Mouse (Mus musculus) neural tube, embryonic 13.5 days (tissue): ENCODE measurements around the gene Cdc6. TPM values are rescaled to one million over a fixed set of nuclear protein-coding genes. Genes with fewer than 3 reads are reported as not detected.

Experiments
- ATAC-seq: fragments of 200-750 bp; cut with Nextera tagmentation; 2 replicates; pipeline ENCODE4 v1.8.0; 2017; ENCODE audit warnings: low read depth, mild to moderate bottlenecking, moderate TSS enrichment, moderate library complexity
- H3K27ac ChIP-seq: fragments of 300-500 bp; sonication (generic); replicated peaks from 2 replicates; pipeline ENCODE4 v1.5.1; 2015; ENCODE audit warnings: moderate library complexity, mild to moderate bottlenecking, inconsistent platforms
- H3K27me3 ChIP-seq: fragments of 300-500 bp; sonication (generic); 2 replicates; pipeline ENCODE4 v1.6.1; 2015; ENCODE audit warnings: mild to moderate bottlenecking, inconsistent platforms
- H3K36me3 ChIP-seq: fragments of 300-500 bp; sonication (generic); 2 replicates; pipeline ENCODE4 v1.6.1; 2015; ENCODE audit warnings: mild to moderate bottlenecking, inconsistent platforms
- H3K4me1 ChIP-seq: fragments of 300-500 bp; sonication (generic); replicated peaks from 2 replicates; pipeline ENCODE4 v1.6.1; 2015; ENCODE audit warnings: inconsistent platforms
- H3K4me2 ChIP-seq: fragments of 300-500 bp; sonication (generic); 2 replicates; pipeline ENCODE4 v1.6.1; 2015; ENCODE audit warnings: inconsistent platforms, mild to moderate bottlenecking, moderate library complexity
- H3K4me3 ChIP-seq: fragments of 300-500 bp; sonication (generic); 2 replicates; pipeline ENCODE4 v1.5.1; 2015; ENCODE audit warnings: mild to moderate bottlenecking, inconsistent platforms
- H3K9ac ChIP-seq: fragments of 300-500 bp; sonication (generic); 2 replicates; pipeline ENCODE4 v1.6.1; 2015; ENCODE audit warnings: moderate library complexity, mild to moderate bottlenecking, inconsistent platforms
- H3K9me3 ChIP-seq: fragments of 300-500 bp; sonication (generic); 2 replicates; pipeline ENCODE4 v1.6.1; 2016; ENCODE audit warnings: inconsistent platforms
- WGBS: fragments of 180-500 bp; shearing (Covaris S2); methylation state at CpG from one replicate; pipeline ENCODE4 v1.1.7; 2015; 5-methylcytosine and 5-hydroxymethylcytosine counted together
- polyA plus RNA-seq: library from polyadenylated mRNA; unstranded; fragments of >200 nt; fragmentation: Nextera tagmentation; extraction: Ambion mirVana; gene quantifications from 2 replicates; pipeline ENCODE4 v1.2.1, GENCODE M21; 2015

Gene Cdc6
- polyA plus RNA-seq, 1 experiment from 2014 or later, result 4.2 TPM

GRCm38 (mm10) chr11:98934367-98934766 is 26.8 kb downstream of the Cdc6 start:
- H3K9ac ChIP-seq, result no peak overlapping the region
- no peaks in the 10 kb centered on the region for H3K36me3 ChIP-seq
- ATAC-seq, result no peak
- H3K4me3 ChIP-seq, result no peak overlapping the region
- H3K4me2 ChIP-seq, result no peak overlapping the region
- H3K9me3 ChIP-seq, result no peaks in the 10 kb centered on the region
- peaks cover 76% of the 10 kb centered on the region for H3K4me1 ChIP-seq
- WGBS, result 87% methylated on average over 3 of the region's 3 CpGs
- H3K27me3 ChIP-seq, result no peaks in the 10 kb centered on the region
- no peak overlapping the region for H3K27ac ChIP-seq

- ATAC-seq, result no peak
- H3K4me2 ChIP-seq, result no peak overlapping the region
Observed at GRCm38 (mm10) chr11:98935123-98935522, 27.5 kb downstream of the Cdc6 start.

GRCm38 (mm10) chr11:98936170-98936569 is 28.6 kb downstream of the Cdc6 start:
- H3K36me3 ChIP-seq, result no peaks in the 10 kb centered on the region
- H3K9me3 ChIP-seq, result no peaks in the 10 kb centered on the region
- peaks cover 76% of the 10 kb centered on the region for H3K4me1 ChIP-seq
- peak overlapping the region; percentile 87 for H3K4me2 ChIP-seq
- H3K4me3 ChIP-seq, result peak overlapping the region; percentile 57
- peak overlapping the region; percentile 71 for H3K9ac ChIP-seq
- peak overlapping the region; percentile 70 for H3K27ac ChIP-seq
- ATAC-seq, result no peak
- WGBS, result 2% methylated on average over 29 of the region's 29 CpGs
- H3K27me3 ChIP-seq, result no peaks in the 10 kb centered on the region

More at GRCm38 (mm10) chr11:98935123-98935522, 27.5 kb downstream of the Cdc6 start:
- Histone ChIP-seq H3K27me3 (no peaks in the 10 kb centered on the region), H3K27ac (no peak overlapping the region), H3K4me3 (no peak overlapping the region), H3K9me3 (no peaks in the 10 kb centered on the region), H3K4me1 (peaks cover 76% of the 10 kb centered on the region), H3K9ac (no peak overlapping the region), H3K36me3 (no peaks in the 10 kb centered on the region)
- 92% methylated on average over 3 of the region's 3 CpGs for WGBS

DNA sequence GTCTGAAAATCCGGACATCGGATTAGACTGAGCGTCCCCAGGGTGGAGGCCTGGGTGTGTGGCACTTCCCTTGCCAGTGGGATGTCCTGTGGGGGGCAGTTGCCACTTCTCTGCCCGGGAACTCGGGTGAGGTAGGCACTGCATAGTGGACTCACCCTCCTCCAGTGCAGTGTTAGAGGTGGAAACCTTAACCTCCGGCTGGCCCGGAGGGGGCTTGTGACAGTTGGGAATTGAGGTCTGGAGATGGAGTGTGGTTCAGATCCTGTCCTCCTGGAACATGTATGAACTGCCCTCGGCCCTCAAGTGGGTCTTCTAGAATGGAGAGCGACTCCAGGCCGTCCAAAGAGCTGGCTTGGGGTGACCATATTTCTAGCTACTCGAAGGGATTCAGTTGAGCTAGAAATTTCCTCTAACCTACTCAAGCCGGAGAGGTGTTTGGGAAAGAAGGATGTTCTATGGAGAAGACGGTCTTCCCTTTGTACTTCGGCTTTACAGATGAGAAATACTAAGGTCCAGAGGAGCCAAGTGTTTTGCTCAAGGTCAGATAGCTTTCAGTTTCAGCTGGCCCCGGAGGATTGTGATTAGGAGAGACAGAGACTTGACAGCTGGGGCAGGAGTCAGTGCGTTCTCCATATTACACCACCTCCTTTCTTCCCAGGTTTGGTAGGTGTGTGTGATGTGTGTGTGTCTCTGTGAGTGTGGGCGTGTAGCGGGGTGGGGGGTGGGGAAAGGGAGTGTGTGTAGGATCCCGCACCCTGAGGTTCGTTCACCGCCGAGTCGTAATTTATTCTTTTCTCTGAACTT is 29.2 kb downstream of the Cdc6 start:
- no peaks in the 10 kb centered on the region for H3K36me3 ChIP-seq
- H3K4me2 ChIP-seq, result peak overlapping the region; percentile 87
- peak overlapping the region; percentile 70 for H3K27ac ChIP-seq
- 4% methylated on average over 23 of the region's 23 CpGs for WGBS
- peak overlapping the region; percentile 57 for H3K4me3 ChIP-seq
- no peaks in the 10 kb centered on the region for H3K27me3 ChIP-seq
- H3K9ac ChIP-seq, result peak overlapping the region; percentile 71
- ATAC-seq, result peak; percentile 28; the same call in 1 of the 2 replicates
- no peaks in the 10 kb centered on the region for H3K9me3 ChIP-seq
- peaks cover 76% of the 10 kb centered on the region for H3K4me1 ChIP-seq

- H3K4me1 ChIP-seq, result peaks cover 76% of the 10 kb centered on the region
- peak; percentile 87 for ATAC-seq
- under 1% methylated on average over 34 of the region's 38 CpGs for WGBS
Observed at GRCm38 (mm10) chr11:98937410-98937913, 29.9 kb downstream of the Cdc6 start.

GRCm38 (mm10) chr11:98937914-98938694 is 30.5 kb downstream of the Cdc6 start:
- H3K4me2 ChIP-seq, result peak overlapping the region; percentile 87
- WGBS, result under 1% methylated on average over 39 of the region's 39 CpGs
- ATAC-seq, result peak; percentile 7
- H3K4me1 ChIP-seq, result peaks cover 76% of the 10 kb centered on the region
- H3K4me3 ChIP-seq, result peak overlapping the region; percentile 57
- H3K27me3 ChIP-seq, result no peaks in the 10 kb centered on the region
- no peaks in the 10 kb centered on the region for H3K9me3 ChIP-seq
- H3K27ac ChIP-seq, result peak overlapping the region; percentile 74
- H3K36me3 ChIP-seq, result no peaks in the 10 kb centered on the region
- peak overlapping the region; percentile 71 for H3K9ac ChIP-seq

More at GRCm38 (mm10) chr11:98937410-98937913, 29.9 kb downstream of the Cdc6 start:
- no peaks in the 10 kb centered on the region for H3K27me3 ChIP-seq
- H3K9ac ChIP-seq, result peak overlapping the region; percentile 71
- H3K4me3 ChIP-seq, result peak overlapping the region; percentile 57
- H3K9me3 ChIP-seq, result no peaks in the 10 kb centered on the region
- no peaks in the 10 kb centered on the region for H3K36me3 ChIP-seq
- peak overlapping the region; percentile 87 for H3K4me2 ChIP-seq
- H3K27ac ChIP-seq, result peak overlapping the region; percentile 74

DNA sequence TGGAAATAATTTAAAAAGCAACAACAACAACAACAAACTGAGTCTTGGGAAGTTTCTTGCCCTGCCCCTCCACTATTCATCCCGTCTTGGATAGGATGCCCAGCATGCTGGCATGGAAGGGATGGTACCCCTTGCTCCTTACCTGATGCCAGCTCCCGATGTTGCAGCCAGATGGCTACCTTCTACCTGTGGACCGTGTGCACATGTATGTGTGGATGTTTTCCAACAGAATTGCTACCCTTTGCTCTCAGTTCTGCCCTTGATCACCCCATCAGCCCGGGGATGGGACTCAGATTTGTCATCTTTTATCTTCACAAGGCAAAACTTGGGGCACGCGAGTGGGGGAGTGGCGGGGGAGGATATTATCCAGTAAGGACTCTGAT is 31.1 kb downstream of the Cdc6 start:
- Histone ChIP-seq H3K4me3 (peak overlapping the region; percentile 57), H3K36me3 (no peaks in the 10 kb centered on the region), H3K9me3 (no peaks in the 10 kb centered on the region), H3K9ac (peak overlapping the region; percentile 71), H3K4me2 (peak overlapping the region; percentile 87), H3K27ac (0 out of 2 replicates have a peak overlapping the region, but pooled peaks have one; percentile 74), H3K4me1 (peaks cover 76% of the 10 kb centered on the region), H3K27me3 (no peaks in the 10 kb centered on the region)
- WGBS, result 52% methylated on average over 7 of the region's 7 CpGs
- ATAC-seq, result no peak

DNA sequence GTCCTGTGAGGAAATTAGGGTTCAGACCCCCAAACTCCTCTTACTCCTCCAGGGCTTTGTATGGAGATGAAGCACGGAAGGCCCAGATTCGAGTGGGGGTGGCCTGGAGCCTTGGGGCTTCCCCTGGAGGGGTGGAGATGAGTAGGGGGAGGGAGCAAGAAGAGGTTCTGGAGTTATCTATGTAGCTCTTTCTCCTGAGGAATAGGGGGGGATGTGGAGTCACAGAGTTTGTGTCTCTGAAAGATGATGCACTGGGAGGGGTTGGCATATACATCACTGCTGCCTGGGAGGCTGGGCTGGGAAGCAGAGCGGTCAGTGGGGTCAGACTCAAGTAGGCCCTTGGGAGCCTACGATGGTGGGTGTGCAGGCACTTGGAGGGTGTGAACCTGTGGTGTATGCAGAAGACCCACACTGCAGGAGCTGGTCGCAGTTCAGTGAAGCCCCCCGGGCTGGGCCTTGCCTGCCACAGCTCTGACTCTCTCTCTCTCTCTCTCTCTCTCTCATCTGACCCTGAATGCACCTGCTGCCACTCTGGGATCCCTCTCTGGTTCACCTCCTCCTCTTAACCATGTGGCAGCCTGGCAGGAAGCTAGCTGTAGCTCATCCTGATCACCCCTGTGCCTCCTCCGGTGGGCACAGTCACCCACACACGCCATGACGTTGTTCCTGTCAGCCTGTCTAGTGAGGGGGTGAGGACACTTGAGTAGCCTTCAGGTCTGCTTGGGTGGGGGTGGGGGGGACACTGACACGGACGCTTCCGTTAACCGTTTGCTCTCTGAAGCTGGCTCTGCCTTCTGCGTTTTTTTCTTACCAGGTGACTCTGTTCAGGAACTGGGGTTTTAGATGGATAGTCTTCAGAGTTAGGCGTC is 31.7 kb downstream of the Cdc6 start:
- H3K36me3 ChIP-seq, result no peaks in the 10 kb centered on the region
- H3K9me3 ChIP-seq, result no peaks in the 10 kb centered on the region
- H3K27ac ChIP-seq, result peak overlapping the region; percentile 93
- H3K4me1 ChIP-seq, result peaks cover 83% of the 10 kb centered on the region
- no peak for ATAC-seq
- H3K27me3 ChIP-seq, result no peaks in the 10 kb centered on the region
- peak overlapping the region; percentile 57 for H3K4me3 ChIP-seq
- 53% methylated on average over 15 of the region's 15 CpGs for WGBS
- H3K4me2 ChIP-seq, result peak overlapping the region; percentile 87
- peak overlapping the region; percentile 76 for H3K9ac ChIP-seq

- Histone ChIP-seq H3K4me1 (peaks cover 90% of the 10 kb centered on the region), H3K4me2 (peak overlapping the region; percentile 87), H3K9ac (peak overlapping the region; percentile 76), H3K36me3 (no peaks in the 10 kb centered on the region), H3K9me3 (no peaks in the 10 kb centered on the region), H3K27me3 (no peaks in the 10 kb centered on the region), H3K27ac (peak overlapping the region; percentile 93), H3K4me3 (peak overlapping the region; percentile 57; the same call in 1 of the 2 replicates)
- WGBS, result 61% methylated on average over 11 of the region's 11 CpGs
- ATAC-seq, result no peak
Observed at GRCm38 (mm10) chr11:98939953-98940641, 32.5 kb downstream of the Cdc6 start.

DNA sequence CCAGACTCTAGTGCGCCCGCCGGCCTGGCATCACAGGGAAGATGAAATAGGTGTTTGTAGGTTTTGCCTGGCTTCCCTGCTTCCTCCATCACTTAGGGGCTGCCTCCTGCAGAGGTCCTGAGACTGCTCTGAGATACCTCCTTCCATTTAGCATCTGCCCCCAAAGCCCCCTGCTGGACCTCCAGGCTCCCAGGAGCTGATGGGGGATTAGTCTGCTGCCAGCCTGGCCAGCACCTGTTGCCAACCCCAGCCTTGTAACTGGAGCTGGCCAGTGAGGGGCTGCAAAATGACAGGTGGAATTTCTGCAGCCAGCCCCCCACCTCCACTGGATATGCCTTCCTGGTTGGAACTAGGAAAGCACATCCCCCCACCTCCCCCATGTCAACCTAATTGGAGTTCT is 33.2 kb downstream of the Cdc6 start:
- no peaks in the 10 kb centered on the region for H3K27me3 ChIP-seq
- peak overlapping the region; percentile 87 for H3K4me2 ChIP-seq
- H3K9ac ChIP-seq, result peak overlapping the region; percentile 76
- peak overlapping the region; percentile 57 for H3K4me3 ChIP-seq
- 49% methylated on average over 3 of the region's 3 CpGs for WGBS
- H3K9me3 ChIP-seq, result no peaks in the 10 kb centered on the region
- H3K27ac ChIP-seq, result peak overlapping the region; percentile 93
- ATAC-seq, result no peak
- H3K4me1 ChIP-seq, result peaks cover 97% of the 10 kb centered on the region
- no peaks in the 10 kb centered on the region for H3K36me3 ChIP-seq

DNA sequence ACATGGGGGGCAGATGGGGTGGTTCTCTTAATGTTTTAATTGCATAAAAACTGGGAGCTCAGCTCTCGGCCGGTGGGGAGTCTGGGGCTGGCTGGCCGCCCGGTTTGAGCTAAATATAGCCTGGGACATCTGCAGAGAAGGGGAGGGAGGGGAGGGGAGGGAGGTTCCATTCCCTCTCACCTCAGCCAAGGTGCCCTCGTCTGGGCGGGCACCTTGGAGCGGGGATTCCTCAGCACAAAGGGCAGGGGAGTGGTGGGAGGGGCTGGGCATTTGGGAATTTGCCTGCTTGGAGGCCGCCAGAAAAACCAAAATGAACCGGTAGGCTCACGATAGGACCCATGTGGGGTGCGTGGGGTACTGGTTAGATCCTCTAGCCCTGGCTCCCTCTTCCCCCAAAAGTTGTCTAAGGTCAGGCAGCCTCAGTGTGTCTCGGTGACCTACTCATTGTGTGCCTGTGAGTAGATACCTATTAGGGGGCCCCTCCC is 33.8 kb downstream of the Cdc6 start:
- WGBS, result 5% methylated on average over 12 of the region's 12 CpGs
- ATAC-seq, result no peak
- Histone ChIP-seq H3K27me3 (no peaks in the 10 kb centered on the region), H3K27ac (peak overlapping the region; percentile 93), H3K9ac (peak overlapping the region; percentile 76), H3K36me3 (no peaks in the 10 kb centered on the region), H3K9me3 (no peaks in the 10 kb centered on the region), H3K4me2 (peak overlapping the region; percentile 87), H3K4me3 (peak overlapping the region; percentile 57), H3K4me1 (peaks cover 94% of the 10 kb centered on the region)
